Mouse (Mus musculus) heart, adult 2 months (tissue): ENCODE measurements around the gene Rps8.

Source experiments
- EP300 ChIP-seq: fragments of 200-500 bp; IDR thresholded peaks from 2 replicates; pipeline ENCODE4 v1.6.1; 2011; ENCODE audit warnings: low read depth, low read length, control low read depth; ENCODE audit not compliant: insufficient read depth
- POLR2A ChIP-seq: fragments of 200-500 bp; IDR thresholded peaks from 2 replicates; pipeline ENCODE4 v1.6.1; 2011; ENCODE audit warnings: mild to moderate bottlenecking, low read depth, low read length, control low read depth; ENCODE audit not compliant: insufficient read depth

DNA sequence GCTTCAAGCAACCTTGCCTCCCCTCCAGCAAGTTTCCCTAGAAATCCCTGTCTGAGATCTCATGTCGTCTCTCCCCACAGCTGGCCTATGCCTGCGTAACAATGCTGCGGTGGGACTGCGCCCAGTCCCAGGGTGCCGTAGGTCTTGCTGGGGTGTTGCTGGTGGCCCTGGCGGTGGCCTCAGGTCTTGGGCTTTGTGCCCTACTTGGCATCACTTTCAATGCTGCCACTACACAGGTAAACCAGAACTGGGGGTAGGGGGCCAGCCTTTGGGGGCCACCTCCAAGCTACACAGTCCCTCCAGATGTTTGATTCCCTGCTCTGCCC lies 47.6 kb downstream of the Rps8 start:
- no peak for TF ChIP-seq POLR2A
- no peak for TF ChIP-seq EP300
